Mouse (Mus musculus) CD4-positive, CD25-positive, alpha-beta regulatory T cell, adult 4 months (primary cell): ENCODE measurements at regions not wholly inside any gene's neighbourhood (a gene's known extent, or its start where the extent isn't known, plus 50 kb on each side); places are given as distances from the start of the nearest gene placed in this dataset.

Source experiments
- ATAC-seq: one replicate; pipeline ENCODE4 v1.8.0; 2017

DNA sequence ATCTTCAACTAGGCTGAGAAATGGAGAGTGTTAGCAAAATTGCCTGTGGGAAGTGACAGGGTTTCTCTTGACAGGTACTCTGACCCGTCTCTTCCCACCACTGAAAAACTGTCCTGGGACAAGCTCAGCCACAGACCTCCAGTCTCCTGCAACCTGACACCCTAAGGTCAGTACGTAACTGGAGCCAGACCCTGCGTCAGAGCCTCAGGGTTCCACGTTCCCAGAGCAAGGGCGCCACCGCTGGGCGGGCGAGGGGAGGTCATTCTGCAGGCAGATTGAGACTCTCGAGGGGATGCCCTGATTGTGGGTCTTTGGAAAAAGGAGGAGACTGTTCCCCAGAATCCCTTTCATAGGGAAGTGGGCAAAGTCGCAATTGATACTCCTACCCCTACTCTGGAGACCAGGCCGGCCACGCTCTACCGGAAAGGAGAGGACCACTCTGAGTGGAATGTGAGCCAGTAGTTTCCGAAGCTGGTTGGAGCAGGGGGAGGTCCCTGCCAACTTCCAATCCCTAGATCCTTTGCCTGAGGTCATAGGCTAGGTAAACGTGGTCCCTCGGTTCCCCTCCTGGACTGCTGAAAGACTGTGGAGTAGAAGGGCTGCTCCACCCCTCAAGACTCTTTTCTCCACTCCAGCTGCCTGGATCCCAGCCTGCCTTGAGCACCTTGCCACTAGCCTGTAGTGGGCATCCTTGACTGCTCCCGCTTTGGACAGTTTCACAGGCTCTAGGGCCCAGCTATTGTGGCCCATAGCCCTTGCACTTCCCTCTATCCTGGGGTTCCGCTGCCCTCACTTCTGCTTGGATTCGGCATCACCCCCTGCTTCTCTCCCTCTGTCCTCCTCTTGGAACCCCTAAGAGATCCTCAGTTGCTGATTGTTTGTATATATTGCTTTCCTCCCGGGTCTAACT, 61.0 kb upstream of the Lpcat1 start:
- ATAC-seq = no peak

DNA sequence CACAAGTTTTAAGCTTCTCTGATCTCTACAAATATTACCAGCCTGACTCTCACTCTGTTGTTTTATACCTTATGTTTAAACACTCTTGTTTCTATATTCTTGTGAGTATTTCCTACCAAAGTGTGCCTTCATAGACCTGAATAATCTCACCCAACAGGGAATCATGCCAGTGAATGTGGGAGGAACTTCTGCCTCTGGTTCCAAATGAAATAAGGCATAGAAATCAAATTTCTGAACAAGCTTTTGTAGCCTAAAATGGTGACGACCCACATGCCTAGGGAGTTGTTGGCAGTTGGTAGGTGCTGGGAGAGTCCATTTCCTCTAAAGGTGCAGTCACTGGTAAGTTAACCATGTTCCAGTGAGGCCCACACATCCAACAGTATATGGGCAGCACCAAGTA, 66.1 kb upstream of the Lpcat1 start:
- no peak for ATAC-seq

DNA sequence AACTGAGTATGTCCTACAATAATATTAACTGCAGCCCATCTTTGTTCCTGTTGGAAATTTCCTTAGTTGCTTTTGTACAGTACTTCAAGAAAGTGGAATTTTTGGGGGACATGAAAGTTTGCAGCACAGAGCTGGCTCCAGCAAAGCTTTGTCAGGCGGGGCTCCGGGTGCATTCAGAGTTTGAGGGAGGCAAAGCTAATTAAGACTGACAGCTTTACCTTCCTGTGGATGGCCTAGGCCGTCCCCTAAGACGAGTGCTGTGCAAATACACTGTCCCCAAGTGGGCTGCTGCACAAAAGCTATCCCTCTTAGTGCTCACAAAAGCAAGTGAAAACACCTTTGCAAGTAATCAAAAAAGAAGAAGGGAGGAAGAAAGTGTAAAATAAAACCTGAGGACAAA, 68.7 kb upstream of the Ndufs6 start:
- ATAC-seq = no peak

DNA sequence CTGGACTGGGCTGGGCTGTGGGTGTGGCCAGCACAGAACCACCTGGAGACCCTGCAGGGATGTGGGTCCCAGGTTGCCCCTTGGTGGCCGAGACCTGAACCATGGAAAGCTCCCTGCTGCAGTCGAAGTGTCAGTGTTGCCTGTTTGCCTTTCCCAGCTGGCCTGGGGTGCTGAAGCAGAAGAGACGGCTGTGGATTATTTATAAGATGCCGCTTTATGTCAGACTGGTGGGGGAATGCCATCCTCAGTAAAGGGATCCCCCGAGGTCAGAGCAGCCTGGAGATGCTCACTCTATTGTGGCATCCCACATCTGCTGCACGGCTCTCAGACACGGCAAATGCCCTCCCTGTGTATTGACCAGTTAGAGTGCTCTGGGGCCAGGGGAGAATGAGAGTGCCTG, 67.5 kb upstream of the Ndufs6 start:
- no peak for ATAC-seq

- no peak for ATAC-seq
Observed at GRCm38 (mm10) chr13:73389051-73389450, 60.7 kb upstream of the Ndufs6 start.

DNA sequence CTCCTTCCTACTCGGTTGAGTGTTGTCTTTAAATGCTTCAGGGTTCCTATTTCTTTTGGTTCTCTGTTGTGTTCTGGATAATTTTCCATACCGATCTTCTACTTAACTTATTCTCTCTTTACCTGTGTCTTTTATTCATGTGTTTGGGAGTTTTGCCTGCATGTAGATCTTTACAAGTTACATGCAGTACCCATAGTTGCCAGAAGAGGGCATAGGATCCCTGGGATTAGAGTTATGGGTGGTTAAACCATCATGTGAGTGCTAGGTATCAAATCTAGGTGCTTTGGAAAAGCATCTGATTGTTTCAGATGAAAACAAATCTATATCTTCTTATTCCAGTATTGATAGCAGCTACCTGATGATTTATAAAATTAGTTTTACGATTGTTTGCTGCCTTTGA, 55.2 kb upstream of the Ndufs6 start:
- peak; percentile 61 for ATAC-seq
